Mouse (Mus musculus) stomach, postnatal 0 days (tissue): ENCODE results near the gene Rpn2. TPM values are rescaled to one million over a fixed set of nuclear protein-coding genes. Genes with fewer than 3 reads are reported as not detected.

Experiments
- ATAC-seq: fragments of 200-750 bp; cut with Nextera tagmentation; 2 replicates; pipeline ENCODE4 v1.8.0; 2017; ENCODE audit not compliant: low FRiP score, low TSS enrichment
- DNase-seq: peaks from one replicate; pipeline ENCODE4 v3.0.0-alpha.2; 2016; ENCODE audit warnings: low spot score
- H3K27ac ChIP-seq: fragments of 300-500 bp; sonication (generic); replicated peaks from 2 replicates; pipeline ENCODE4 v1.5.1; 2014; ENCODE audit warnings: mild to moderate bottlenecking, control low read depth
- H3K27me3 ChIP-seq: fragments of 300-500 bp; sonication (generic); 2 replicates; pipeline ENCODE4 v1.6.1; 2014; ENCODE audit warnings: low read length; ENCODE audit not compliant: control insufficient read depth, insufficient read depth
- H3K36me3 ChIP-seq: fragments of 300-500 bp; sonication (generic); 2 replicates; pipeline ENCODE4 v1.6.1; 2014; ENCODE audit warnings: low read length, mixed read lengths; ENCODE audit not compliant: control insufficient read depth, insufficient read depth
- H3K4me1 ChIP-seq: fragments of 300-500 bp; sonication (generic); replicated peaks from 2 replicates; pipeline ENCODE4 v1.6.1; 2014; ENCODE audit warnings: antibody characterized with exemption; ENCODE audit not compliant: control insufficient read depth, insufficient read depth
- H3K4me2 ChIP-seq: fragments of 300-500 bp; sonication (generic); replicated peaks from 2 replicates; pipeline ENCODE4 v1.6.1; 2014; ENCODE audit warnings: low read depth, mild to moderate bottlenecking, control low read depth, moderate library complexity
- H3K4me3 ChIP-seq: fragments of 300-500 bp; sonication (generic); 2 replicates; pipeline ENCODE4 v1.5.1; 2014; ENCODE audit warnings: low read depth, low read length, control low read depth
- H3K9ac ChIP-seq: fragments of 300-500 bp; sonication (generic); 2 replicates; pipeline ENCODE4 v1.6.1; 2014; ENCODE audit warnings: mild to moderate bottlenecking, low read length, control low read depth, mixed read lengths
- H3K9me3 ChIP-seq: fragments of 300-500 bp; sonication (generic); 2 replicates; pipeline ENCODE4 v1.6.1; 2016; ENCODE audit warnings: low read length; ENCODE audit not compliant: control insufficient read depth
- CTCF ChIP-seq: IDR thresholded peaks from 2 replicates; pipeline ENCODE4 v1.5.1; 2016; ENCODE audit warnings: antibody characterized with exemption, low read depth, mild to moderate bottlenecking, moderate library complexity
- EP300 ChIP-seq: optimal IDR thresholded peaks from 2 replicates; pipeline ENCODE3; 2016; ENCODE audit warnings: antibody characterized with exemption
- WGBS: fragments of 180-500 bp; shearing (Covaris S2); extraction: QIAGEN DNeasy Blood & Tissue Kit; methylation state at CpG from one replicate; pipeline ENCODE4 v1.1.7; 2014; 5-methylcytosine and 5-hydroxymethylcytosine counted together
- polyA plus RNA-seq: library from polyadenylated mRNA; unstranded; fragments of >200 nt; fragmentation: Nextera tagmentation; extraction: Ambion mirVana; gene quantifications from 2 replicates; pipeline ENCODE4 v1.2.1, GENCODE M21; 2015

The Rpn2 gene
- polyA plus RNA-seq, 1 experiment from 2014 or later, result 192 TPM

- Histone ChIP-seq H3K9ac (no peak overlapping the region), H3K9me3 (no peaks in the 10 kb centered on the region), H3K27ac (no peak overlapping the region), H3K4me1 (no peaks in the 10 kb centered on the region), H3K27me3 (no peaks in the 10 kb centered on the region), H3K36me3 (no peaks in the 10 kb centered on the region), H3K4me3 (no peak overlapping the region), H3K4me2 (no peak overlapping the region)
- ATAC-seq (no peak; the same call in 1 of the 2 replicates), DNase-seq (no peak)
- TF ChIP-seq CTCF (no peak), EP300 (peak; percentile 47)
- WGBS, result 42% methylated on average over 5 of the region's 5 CpGs
Measured at GRCm38 (mm10) chr2:157261930-157262329, 16.9 kb upstream of the Rpn2 start.

- H3K27me3 ChIP-seq, result no peaks in the 10 kb centered on the region
- no peaks in the 10 kb centered on the region for H3K9me3 ChIP-seq
- TF ChIP-seq CTCF, result no peak
- no peak for TF ChIP-seq EP300
- H3K36me3 ChIP-seq, result no peaks in the 10 kb centered on the region
- H3K4me3 ChIP-seq, result no peak overlapping the region
- no peak overlapping the region for H3K4me2 ChIP-seq
- 53% methylated on average over 9 of the region's 9 CpGs for WGBS
- H3K27ac ChIP-seq, result no peak overlapping the region
- H3K9ac ChIP-seq, result 0 out of 2 replicates have a peak overlapping the region, but pooled peaks have one; percentile 18
- ATAC-seq, result no peak
- no peaks in the 10 kb centered on the region for H3K4me1 ChIP-seq
- no peak for DNase-seq
Measured at GRCm38 (mm10) chr2:157262506-157262905, 16.3 kb upstream of the Rpn2 start.

GRCm38 (mm10) chr2:157263101-157263500 lies 15.7 kb upstream of the Rpn2 start:
- Histone ChIP-seq H3K27ac (no peak overlapping the region), H3K4me1 (no peaks in the 10 kb centered on the region), H3K4me2 (no peak overlapping the region), H3K4me3 (no peak overlapping the region), H3K9ac (no peak overlapping the region), H3K27me3 (no peaks in the 10 kb centered on the region), H3K9me3 (no peaks in the 10 kb centered on the region), H3K36me3 (no peaks in the 10 kb centered on the region)
- 66% methylated on average over 1 of the region's 1 CpGs for WGBS
- no peak for TF ChIP-seq EP300
- DNase-seq (no peak), ATAC-seq (no peak)

DNA sequence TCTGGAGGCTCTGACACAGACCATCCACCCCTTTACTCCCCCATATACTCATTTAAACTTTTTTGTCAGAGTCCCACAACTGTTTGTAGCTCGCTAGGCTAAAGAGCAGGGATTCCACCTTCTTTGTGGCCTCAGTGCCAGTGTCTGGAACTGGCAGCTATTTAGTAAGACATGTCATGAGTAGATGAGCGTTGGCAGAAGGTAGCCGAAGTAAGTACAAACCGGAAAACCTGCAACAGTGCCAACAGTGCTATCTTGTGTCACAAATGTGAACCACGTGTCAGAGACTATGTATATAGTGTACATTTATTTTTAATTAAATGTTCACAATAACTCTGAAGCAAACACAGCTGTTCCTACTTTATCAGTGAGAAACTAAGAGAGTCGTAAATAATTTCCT lies 15.0 kb upstream of the Rpn2 start:
- H3K27ac ChIP-seq, result no peak overlapping the region
- H3K4me3 ChIP-seq, result no peak overlapping the region
- no peak for TF ChIP-seq CTCF
- no peak for TF ChIP-seq EP300
- no peaks in the 10 kb centered on the region for H3K27me3 ChIP-seq
- H3K9me3 ChIP-seq, result no peaks in the 10 kb centered on the region
- ATAC-seq, result no peak
- no peaks in the 10 kb centered on the region for H3K4me1 ChIP-seq
- no peak overlapping the region for H3K9ac ChIP-seq
- H3K4me2 ChIP-seq, result no peak overlapping the region
- DNase-seq, result no peak
- 35% methylated on average over 6 of the region's 6 CpGs for WGBS
- H3K36me3 ChIP-seq, result no peaks in the 10 kb centered on the region

- Histone ChIP-seq H3K4me3 (peak within 1 kb of the TSS; percentile 99), H3K27me3 (no peaks in the 10 kb centered on the region), H3K4me2 (peak within 1 kb of the TSS; percentile 72), H3K9ac (peak within 1 kb of the TSS; percentile 95), H3K4me1 (peaks cover 2% of the 10 kb centered on the region; the same call in 1 of the 2 replicates), H3K27ac (peak within 1 kb of the TSS; percentile 95), H3K9me3 (no peaks in the 10 kb centered on the region), H3K36me3 (peaks cover 3% of the 10 kb centered on the region; the same call in 1 of the 2 replicates)
- DNase-seq (peak; percentile 78), ATAC-seq (peak; percentile 69)
- 0% methylated on average over 30 of the region's 32 CpGs for WGBS
- TF ChIP-seq CTCF (no peak), EP300 (no peak)
Measured at GRCm38 (mm10) chr2:157279416-157279800, 591 bp downstream of the Rpn2 start, which contains the start of gene Mroh8. TSS of gene Mroh8 (minus strand) at chr2:157279549.

DNA sequence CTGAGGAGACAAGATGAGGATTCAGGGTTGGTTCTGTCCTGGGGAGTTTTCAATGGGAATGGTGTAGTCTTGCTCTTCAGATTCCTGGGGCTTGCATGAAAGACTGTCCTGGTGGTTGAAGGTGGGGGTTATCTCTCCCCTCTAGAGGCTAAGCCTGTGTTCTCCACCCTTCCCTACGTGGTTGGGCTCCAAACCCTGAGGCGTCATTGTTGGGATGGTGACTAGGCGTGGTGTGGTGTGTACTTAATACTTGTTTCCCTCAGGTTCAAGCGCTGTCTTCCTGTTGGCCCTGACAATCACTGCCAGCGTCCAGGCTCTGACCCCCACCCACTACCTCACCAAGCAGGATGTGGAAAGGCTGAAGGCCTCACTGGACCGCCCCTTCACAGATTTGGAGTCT lies 4.5 kb downstream of the Rpn2 start:
- Histone ChIP-seq H3K27me3 (no peaks in the 10 kb centered on the region), H3K36me3 (peaks cover 6% of the 10 kb centered on the region), H3K4me1 (peaks cover under 1% of the 10 kb centered on the region; the same call in 1 of the 2 replicates), H3K9me3 (no peaks in the 10 kb centered on the region), H3K27ac (no peak overlapping the region), H3K4me3 (no peak overlapping the region), H3K4me2 (no peak overlapping the region), H3K9ac (no peak overlapping the region)
- TF ChIP-seq CTCF (no peak), EP300 (no peak)
- 67% methylated on average over 6 of the region's 6 CpGs for WGBS
- no peak for ATAC-seq
- DNase-seq, result no peak
